Mouse (Mus musculus) cortical plate, adult 2 months (tissue): ENCODE measurements around the gene Snu13.

ENCODE experiments used
- CTCF ChIP-seq: fragments of 200-500 bp; IDR thresholded peaks from 2 replicates; pipeline ENCODE4 v1.5.1; 2011; ENCODE audit warnings: mild to moderate bottlenecking, control low read depth, low read length; ENCODE audit not compliant: insufficient read depth; ENCODE audit errors: extremely low read depth
- POLR2A ChIP-seq: fragments of 200-500 bp; IDR thresholded peaks from 2 replicates; pipeline ENCODE4 v1.6.1; 2011; ENCODE audit warnings: mild to moderate bottlenecking, low read length, control low read depth; ENCODE audit not compliant: insufficient read depth; ENCODE audit errors: extremely low read depth

- no peak for TF ChIP-seq CTCF
- no peak for TF ChIP-seq POLR2A
Measured at GRCm38 (mm10) chr15:82014745-82015391, 32.5 kb downstream of the Snu13 start.
